Mouse (Mus musculus): Measurements from ENCODE around the gene AL607142.1.

DNA sequence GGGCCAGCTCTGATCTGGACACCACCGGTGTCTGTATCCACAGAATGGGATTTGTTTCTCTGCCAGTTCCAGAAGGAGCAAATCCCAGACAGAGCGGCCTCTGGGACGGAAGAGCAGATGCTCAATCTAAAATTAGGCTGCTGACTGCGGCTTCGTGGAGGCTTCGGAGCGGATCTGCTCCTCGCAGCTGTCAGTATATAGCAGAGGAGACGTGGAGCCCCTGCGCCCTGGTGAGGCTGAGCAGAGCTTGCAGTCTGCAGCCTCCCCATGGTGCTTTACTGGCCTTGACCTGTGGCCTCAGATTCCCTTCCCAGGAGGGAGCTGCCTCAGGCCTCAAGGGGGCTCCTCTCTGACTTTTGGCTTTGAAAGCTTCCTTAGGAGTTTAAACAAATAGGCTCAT, 40.7 kb upstream of the AL607142.1 start:
- no peak for TF ChIP-seq CTCF (IDR thresholded peaks at IDR 0.05; ENCODE audit: borderline replicate concordance, insufficient read depth, low read depth, low read length)
- TF ChIP-seq POLR2A (IDR thresholded peaks at IDR 0.05; ENCODE audit: borderline replicate concordance, insufficient read depth, low read length) = no peak
